Mouse (Mus musculus): ENCODE results near the gene Car10. TPM values are rescaled to one million over a fixed set of nuclear protein-coding genes. Genes with fewer than 3 reads are reported as not detected.

Car10 gene
- polyA plus RNA-seq, 1 experiment from 2014 or later: 6.3 TPM

- no peak overlapping the region for H3K4me3 ChIP-seq (ENCODE audit: low read depth, low read length)
- no peak overlapping the region for H3K9ac ChIP-seq (ENCODE audit: low read length)
- no peak for DNase-seq (ENCODE audit: low spot score)
- whole genome bisulfite sequencing: 100% methylated on average over 1 of the region's 1 CpGs
- no peak overlapping the region for H3K4me2 ChIP-seq (ENCODE audit: low read length)
- H3K9me3 ChIP-seq (replicated peaks; ENCODE audit: control insufficient read depth, low read length): no peaks in the 10 kb centered on the region
- H3K27me3 ChIP-seq (replicated peaks; ENCODE audit: control insufficient read depth, insufficient read depth, low read length): no peaks in the 10 kb centered on the region
- H3K27ac ChIP-seq (ENCODE audit: low read depth, low read length): no peak overlapping the region
- no peak for ATAC-seq
- H3K4me1 ChIP-seq (ENCODE audit: control insufficient read depth, insufficient read depth, low read length): no peaks in the 10 kb centered on the region
- no peaks in the 10 kb centered on the region for H3K36me3 ChIP-seq (ENCODE audit: control insufficient read depth, insufficient read depth, low read length)
Measured at GRCm38 (mm10) chr11:93579626-93580025, 481.8 kb downstream of the Car10 start.

GRCm38 (mm10) chr11:93581326-93581725, 483.5 kb downstream of the Car10 start:
- ATAC-seq: peak; percentile 84
- Histone ChIP-seq H3K9me3 (replicated peaks; ENCODE audit: control insufficient read depth, low read length) (no peaks in the 10 kb centered on the region), H3K4me3 (ENCODE audit: low read depth, low read length) (no peak overlapping the region), H3K4me2 (ENCODE audit: low read length) (no peak overlapping the region), H3K9ac (ENCODE audit: low read length) (no peak overlapping the region), H3K27ac (ENCODE audit: low read depth, low read length) (no peak overlapping the region), H3K4me1 (ENCODE audit: control insufficient read depth, insufficient read depth, low read length) (no peaks in the 10 kb centered on the region), H3K27me3 (replicated peaks; ENCODE audit: control insufficient read depth, insufficient read depth, low read length) (no peaks in the 10 kb centered on the region), H3K36me3 (ENCODE audit: control insufficient read depth, insufficient read depth, low read length) (no peaks in the 10 kb centered on the region)
- DNase-seq (ENCODE audit: low spot score): peak; percentile 77
- WGBS: 55% methylated on average over 4 of the region's 4 CpGs

GRCm38 (mm10) chr11:93587788-93588187, 490.0 kb downstream of the Car10 start:
- 83% methylated on average over 4 of the region's 4 CpGs for WGBS
- H3K36me3 ChIP-seq (ENCODE audit: control insufficient read depth, insufficient read depth, low read length): no peaks in the 10 kb centered on the region

GRCm38 (mm10) chr11:93590652-93591051, 492.8 kb downstream of the Car10 start:
- WGBS: 87% methylated on average over 3 of the region's 3 CpGs
- no peak overlapping the region for H3K4me2 ChIP-seq (ENCODE audit: low read length)
- H3K27ac ChIP-seq (ENCODE audit: low read depth, low read length): no peak overlapping the region
- H3K4me1 ChIP-seq (ENCODE audit: control insufficient read depth, insufficient read depth, low read length): no peaks in the 10 kb centered on the region
- no peaks in the 10 kb centered on the region for H3K27me3 ChIP-seq (replicated peaks; ENCODE audit: control insufficient read depth, insufficient read depth, low read length)
- H3K36me3 ChIP-seq (ENCODE audit: control insufficient read depth, insufficient read depth, low read length): no peaks in the 10 kb centered on the region
- H3K4me3 ChIP-seq (ENCODE audit: low read depth, low read length): no peak overlapping the region
- no peak for DNase-seq (ENCODE audit: low spot score)
- ATAC-seq: no peak
- H3K9ac ChIP-seq (ENCODE audit: low read length): no peak overlapping the region
- no peaks in the 10 kb centered on the region for H3K9me3 ChIP-seq (replicated peaks; ENCODE audit: control insufficient read depth, low read length)

More at GRCm38 (mm10) chr11:93587788-93588187, 490.0 kb downstream of the Car10 start:
- Histone ChIP-seq H3K27ac (ENCODE audit: low read depth, low read length) (no peak overlapping the region), H3K4me3 (ENCODE audit: low read depth, low read length) (no peak overlapping the region), H3K27me3 (replicated peaks; ENCODE audit: control insufficient read depth, insufficient read depth, low read length) (no peaks in the 10 kb centered on the region), H3K4me1 (ENCODE audit: control insufficient read depth, insufficient read depth, low read length) (no peaks in the 10 kb centered on the region), H3K9me3 (replicated peaks; ENCODE audit: control insufficient read depth, low read length) (no peaks in the 10 kb centered on the region), H3K4me2 (ENCODE audit: low read length) (no peak overlapping the region), H3K9ac (ENCODE audit: low read length) (no peak overlapping the region)
- ATAC-seq (no peak), DNase-seq (ENCODE audit: low spot score) (no peak)

GRCm38 (mm10) chr11:93594033-93594432, 496.2 kb downstream of the Car10 start:
- Histone ChIP-seq H3K4me3 (ENCODE audit: low read depth, low read length) (no peak overlapping the region), H3K9me3 (replicated peaks; ENCODE audit: control insufficient read depth, low read length) (no peaks in the 10 kb centered on the region), H3K9ac (ENCODE audit: low read length) (no peak overlapping the region), H3K4me2 (ENCODE audit: low read length) (no peak overlapping the region), H3K27me3 (replicated peaks; ENCODE audit: control insufficient read depth, insufficient read depth, low read length) (no peaks in the 10 kb centered on the region), H3K4me1 (ENCODE audit: control insufficient read depth, insufficient read depth, low read length) (no peaks in the 10 kb centered on the region), H3K27ac (ENCODE audit: low read depth, low read length) (no peak overlapping the region), H3K36me3 (ENCODE audit: control insufficient read depth, insufficient read depth, low read length) (no peaks in the 10 kb centered on the region)
- WGBS: 32% methylated on average over 2 of the region's 2 CpGs
- ATAC-seq (0 out of 2 replicates have a peak, but pooled peaks have one; percentile 37), DNase-seq (ENCODE audit: low spot score) (peak; percentile 9)

- DNase-seq (ENCODE audit: low spot score): no peak
- H3K4me3 ChIP-seq (ENCODE audit: low read depth, low read length): no peak overlapping the region
- H3K9ac ChIP-seq (ENCODE audit: low read length): no peak overlapping the region
- WGBS: 66% methylated on average over 4 of the region's 4 CpGs
- no peak for ATAC-seq
- H3K36me3 ChIP-seq (ENCODE audit: control insufficient read depth, insufficient read depth, low read length): no peaks in the 10 kb centered on the region
- no peaks in the 10 kb centered on the region for H3K4me1 ChIP-seq (ENCODE audit: control insufficient read depth, insufficient read depth, low read length)
- H3K4me2 ChIP-seq (ENCODE audit: low read length): no peak overlapping the region
- no peaks in the 10 kb centered on the region for H3K27me3 ChIP-seq (replicated peaks; ENCODE audit: control insufficient read depth, insufficient read depth, low read length)
- no peak overlapping the region for H3K27ac ChIP-seq (ENCODE audit: low read depth, low read length)
- no peaks in the 10 kb centered on the region for H3K9me3 ChIP-seq (replicated peaks; ENCODE audit: control insufficient read depth, low read length)
Measured at GRCm38 (mm10) chr11:93598175-93598574, 500.3 kb downstream of the Car10 start.

- Histone ChIP-seq H3K4me2 (ENCODE audit: low read length) (no peak overlapping the region), H3K4me3 (ENCODE audit: low read depth, low read length) (no peak overlapping the region), H3K36me3 (ENCODE audit: control insufficient read depth, insufficient read depth, low read length) (no peaks in the 10 kb centered on the region), H3K27ac (ENCODE audit: low read depth, low read length) (no peak overlapping the region), H3K9me3 (replicated peaks; ENCODE audit: control insufficient read depth, low read length) (no peaks in the 10 kb centered on the region), H3K9ac (ENCODE audit: low read length) (no peak overlapping the region), H3K4me1 (ENCODE audit: control insufficient read depth, insufficient read depth, low read length) (no peaks in the 10 kb centered on the region), H3K27me3 (replicated peaks; ENCODE audit: control insufficient read depth, insufficient read depth, low read length) (no peaks in the 10 kb centered on the region)
- no peak for ATAC-seq
- 82% methylated on average over 3 of the region's 3 CpGs for WGBS
- DNase-seq (ENCODE audit: low spot score): no peak
Measured at GRCm38 (mm10) chr11:93599755-93600154, 501.9 kb downstream of the Car10 start.

- H3K4me3 ChIP-seq (ENCODE audit: low read depth, low read length): no peak overlapping the region
- H3K27me3 ChIP-seq (replicated peaks; ENCODE audit: control insufficient read depth, insufficient read depth, low read length): no peaks in the 10 kb centered on the region
- 61% methylated on average over 1 of the region's 1 CpGs for WGBS
- H3K4me2 ChIP-seq (ENCODE audit: low read length): no peak overlapping the region
- DNase-seq (ENCODE audit: low spot score): peak; percentile 25
- no peaks in the 10 kb centered on the region for H3K36me3 ChIP-seq (ENCODE audit: control insufficient read depth, insufficient read depth, low read length)
- ATAC-seq: no peak
- no peak overlapping the region for H3K9ac ChIP-seq (ENCODE audit: low read length)
- H3K9me3 ChIP-seq (replicated peaks; ENCODE audit: control insufficient read depth, low read length): no peaks in the 10 kb centered on the region
- H3K4me1 ChIP-seq (ENCODE audit: control insufficient read depth, insufficient read depth, low read length): no peaks in the 10 kb centered on the region
- H3K27ac ChIP-seq (ENCODE audit: low read depth, low read length): no peak overlapping the region
Measured at GRCm38 (mm10) chr11:93603575-93603974, 505.7 kb downstream of the Car10 start.

GRCm38 (mm10) chr11:93607111-93607510, 509.3 kb downstream of the Car10 start:
- no peaks in the 10 kb centered on the region for H3K36me3 ChIP-seq (ENCODE audit: control insufficient read depth, insufficient read depth, low read length)
- no peak overlapping the region for H3K4me2 ChIP-seq (ENCODE audit: low read length)
- DNase-seq (ENCODE audit: low spot score) (no peak), ATAC-seq (no peak)
- H3K9ac ChIP-seq (ENCODE audit: low read length): no peak overlapping the region
- no peaks in the 10 kb centered on the region for H3K4me1 ChIP-seq (ENCODE audit: control insufficient read depth, insufficient read depth, low read length)
- H3K27ac ChIP-seq (ENCODE audit: low read depth, low read length): no peak overlapping the region
- H3K27me3 ChIP-seq (replicated peaks; ENCODE audit: control insufficient read depth, insufficient read depth, low read length): no peaks in the 10 kb centered on the region
- 88% methylated on average over 1 of the region's 1 CpGs for WGBS
- H3K4me3 ChIP-seq (ENCODE audit: low read depth, low read length): no peak overlapping the region
- no peaks in the 10 kb centered on the region for H3K9me3 ChIP-seq (replicated peaks; ENCODE audit: control insufficient read depth, low read length)

Measured in forebrain, embryonic 14.5 days (tissue).